Mouse (Mus musculus) stomach, postnatal 0 days (tissue): ENCODE data around the gene Fastkd2.

ENCODE experiments used
- CTCF ChIP-seq: IDR thresholded peaks from 2 replicates; pipeline ENCODE4 v1.5.1; 2016; ENCODE audit warnings: antibody characterized with exemption, low read depth, mild to moderate bottlenecking, moderate library complexity
- EP300 ChIP-seq: optimal IDR thresholded peaks from 2 replicates; pipeline ENCODE3; 2016; ENCODE audit warnings: antibody characterized with exemption

DNA sequence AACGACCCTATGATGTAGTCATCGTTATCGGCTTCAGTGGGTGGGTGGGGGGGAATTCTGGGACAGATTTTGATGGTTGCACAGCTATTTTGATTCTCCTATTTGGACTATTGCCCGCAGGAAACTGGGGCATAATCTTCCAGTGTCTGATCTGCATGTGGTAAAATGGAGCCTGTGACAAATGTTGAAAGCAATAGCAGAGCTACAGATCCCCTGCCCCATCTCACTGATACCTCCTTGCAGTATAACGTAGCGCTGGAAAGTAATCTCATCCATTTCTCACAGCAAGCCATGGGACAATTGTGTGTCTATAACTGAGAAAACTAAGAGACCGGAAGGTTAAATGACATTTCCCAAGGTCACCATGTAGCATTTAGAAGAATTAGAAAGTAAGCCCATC is 34.0 kb downstream of the Fastkd2 start:
- no peak for TF ChIP-seq CTCF
- no peak for TF ChIP-seq EP300
